Comparison of ENCODE assay signal across 25 mouse cellular contexts in genomic region chr2:82445706-82446105, GRCm38 (mm10).
"Had no signal": no experiment of that assay in that cellular context is flagged by ENCODE, and none has a peak within 500 bp of the region (broad histone marks: within the 10 kb centered on the region; RNA-seq: fewer than 3 reads in every experiment).

No protein-coding gene starts in this region.

- H3K36me3 ChIP-seq: heart, embryonic 10.5 days; heart, embryonic 12.5 days; hindbrain, embryonic 10.5 days; hindbrain, embryonic 12.5 days; intestine, embryonic 15.5 days; limb, embryonic 10.5 days; limb, embryonic 12.5 days had no signal

- H3K4me2 ChIP-seq: heart, embryonic 12.5 days; hindbrain, embryonic 12.5 days; hindbrain, embryonic 14.5 days; intestine, embryonic 15.5 days; limb, embryonic 12.5 days; liver, embryonic 11.5 days had no signal

- H3K4me3 ChIP-seq: gastrocnemius, adult 2 months; heart, embryonic 10.5 days; heart, embryonic 12.5 days; hindbrain, embryonic 10.5 days; hindbrain, embryonic 12.5 days; intestine, embryonic 15.5 days; layer of hippocampus, adult 2 months; left cerebral cortex, adult 2 months; limb, embryonic 10.5 days; limb, embryonic 12.5 days had no signal

- ATAC-seq: forebrain, embryonic 16.5 days; hindbrain, embryonic 16.5 days; inflammation-experienced regulatory T-cells, adult 6 months; intestine, embryonic 15.5 days; intestine, postnatal 0 days had no signal

- H3K9me3 ChIP-seq: heart, embryonic 10.5 days; heart, embryonic 12.5 days; hindbrain, embryonic 10.5 days; hindbrain, embryonic 12.5 days; intestine, embryonic 15.5 days; limb, embryonic 10.5 days; limb, embryonic 12.5 days had no signal

- H3K9ac ChIP-seq: heart, embryonic 12.5 days; hindbrain, embryonic 12.5 days; hindbrain, embryonic 14.5 days; intestine, embryonic 15.5 days; limb, embryonic 12.5 days; liver, embryonic 14.5 days had no signal

- DNase-seq: gastrocnemius, adult 2 months; gastrocnemius, postnatal 10 days; gastrocnemius, postnatal 25 days; heart, adult 18-20 months; heart, postnatal 10 days; heart, postnatal 4 days; kidney, adult 18-20 months; kidney, postnatal 4 days had no signal

- H3K4me1 ChIP-seq: heart, embryonic 10.5 days; heart, embryonic 12.5 days; hindbrain, embryonic 10.5 days; hindbrain, embryonic 12.5 days; intestine, embryonic 15.5 days; limb, embryonic 10.5 days; limb, embryonic 12.5 days had no signal

- H3K27ac ChIP-seq: gastrocnemius, adult 2 months; heart, embryonic 10.5 days; hindbrain, embryonic 10.5 days; hindbrain, embryonic 12.5 days; hindbrain, embryonic 14.5 days; intestine, embryonic 15.5 days; kidney, postnatal 0 days; layer of hippocampus, adult 2 months; left cerebral cortex, adult 2 months; limb, embryonic 10.5 days; limb, embryonic 12.5 days; liver, embryonic 14.5 days had no signal

- H3K27me3 ChIP-seq: heart, embryonic 12.5 days; hindbrain, embryonic 12.5 days; intestine, embryonic 15.5 days; limb, embryonic 12.5 days had no signal
